Mouse (Mus musculus) spleen, adult 18-20 months (tissue): ENCODE measurements around the gene Lrrc55.

Experiments used
- DNase-seq, 2 experiments: peaks; one replicate each; pipeline ENCODE4 v3.0.0; 2022; ENCODE audit warnings: mixed read lengths in 2 of 2

The Lrrc55 gene

GRCm38 (mm10) chr2:85131226-85131625 is 65.8 kb downstream of the Lrrc55 start:
- no peak for DNase-seq

DNA sequence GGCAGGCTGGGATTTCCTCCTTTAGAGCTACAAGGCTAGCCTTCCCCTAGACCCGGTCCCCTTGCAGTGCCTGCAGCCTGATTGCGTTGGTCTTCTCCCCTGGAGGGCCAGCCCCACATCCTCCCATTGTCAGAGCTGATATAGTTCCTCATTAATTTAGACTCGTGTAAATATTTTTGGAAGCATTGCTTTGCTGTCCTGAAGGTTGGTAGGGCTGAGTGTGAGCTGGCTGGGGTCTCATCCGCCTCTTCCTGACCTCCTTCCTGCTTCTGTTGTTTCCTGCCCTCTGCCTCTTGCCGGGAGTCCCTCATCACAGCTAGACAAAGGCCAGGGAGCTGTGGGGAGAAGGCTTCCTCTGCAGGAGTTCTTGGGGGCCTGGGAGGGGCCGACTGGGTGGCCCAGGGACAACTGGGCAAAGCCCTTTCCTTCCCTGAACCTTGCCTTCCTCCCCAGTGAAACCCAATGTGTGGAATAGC is 67.5 kb downstream of the Lrrc55 start:
- no peak for DNase-seq

DNA sequence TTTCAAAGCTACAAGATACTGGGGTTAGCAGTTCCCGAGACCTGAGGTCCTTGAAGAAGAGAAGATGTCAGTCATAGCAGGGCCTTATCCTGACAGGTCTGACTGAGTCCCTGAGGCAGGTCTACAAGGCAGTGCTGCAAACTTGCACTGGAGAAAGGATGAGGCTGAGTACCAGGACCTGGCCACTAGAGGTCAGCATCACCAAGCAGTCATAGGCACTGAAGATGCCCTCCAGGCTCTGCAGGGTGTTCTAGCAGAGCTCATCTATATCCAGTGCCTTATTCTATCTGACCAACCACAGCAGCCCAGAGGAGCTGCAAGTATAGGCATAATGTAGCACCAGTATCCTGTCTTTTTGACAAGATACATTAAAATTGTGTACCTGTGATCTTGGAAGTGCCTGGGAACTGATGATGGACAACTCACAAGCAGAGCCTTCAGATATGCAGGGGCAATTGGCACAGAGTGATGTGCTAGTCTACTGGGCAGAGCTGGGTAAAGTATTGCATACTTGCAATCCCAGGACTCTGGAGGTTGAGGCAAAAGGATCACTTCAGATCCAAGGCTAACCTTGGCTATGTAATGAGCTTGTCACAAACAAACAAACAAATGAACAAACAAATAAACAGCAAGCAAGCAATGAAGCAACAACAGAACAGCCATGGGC is 73.0 kb downstream of the Lrrc55 start:
- DNase-seq = peak; percentile 14 to 44

DNA sequence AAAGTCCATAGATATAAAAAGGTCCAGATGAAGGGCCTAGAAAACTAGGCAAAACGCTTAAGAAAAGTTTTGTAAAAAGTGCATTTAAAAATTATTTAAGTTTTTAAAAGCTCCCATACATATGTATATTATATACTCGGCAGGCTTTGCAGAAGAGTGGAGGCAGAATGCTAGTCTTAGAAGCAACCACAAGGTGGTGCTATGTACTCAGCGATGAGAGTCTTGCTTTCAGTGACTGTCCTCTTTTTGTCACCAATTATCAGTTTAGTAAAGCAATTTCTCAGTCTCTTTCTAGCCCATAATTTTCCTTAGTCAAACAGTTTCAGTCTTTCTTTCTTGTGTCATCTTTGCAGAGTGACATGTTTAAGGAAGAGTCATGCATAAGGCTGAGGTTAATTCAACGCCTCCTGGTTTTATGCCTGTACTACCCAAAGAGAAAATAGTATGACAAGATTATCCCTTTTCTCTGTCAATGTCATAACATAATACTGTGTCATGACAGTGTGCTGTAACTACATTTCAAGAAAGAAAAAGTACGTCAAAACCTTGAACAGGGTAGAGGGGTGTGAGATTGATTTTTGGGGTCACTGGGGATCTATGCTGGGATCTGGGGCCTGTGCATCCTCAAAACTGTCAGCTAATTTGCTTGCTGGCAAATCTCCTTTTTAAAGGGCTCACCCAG is 73.7 kb downstream of the Lrrc55 start:
- DNase-seq = no peak
